Mouse (Mus musculus) liver, adult 2 months (tissue): ENCODE results near the gene Ciz1. TPM values are rescaled to one million over a fixed set of nuclear protein-coding genes. Genes with fewer than 3 reads are reported as not detected.
A peak's percentile ranks its signal among the peaks of the same experiment; 100 is the strongest.

Experiments used
- DNase-seq: peaks from one replicate; pipeline ENCODE4 v3.0.0-alpha.2; 2011; ENCODE audit warnings: low read depth, low spot score; ENCODE audit errors: extremely low read depth
- H3K27ac ChIP-seq: fragments of 200-500 bp; replicated peaks from 2 replicates; pipeline ENCODE4 v1.5.1; 2012; ENCODE audit warnings: low read depth, mild to moderate bottlenecking, control low read depth, inconsistent platforms, low read length; ENCODE audit not compliant: insufficient read depth
- H3K27me3 ChIP-seq: fragments of 200-500 bp; 2 replicates; pipeline ENCODE4 v1.6.1; 2012; ENCODE audit warnings: mild to moderate bottlenecking, moderate library complexity, low read length, inconsistent platforms; ENCODE audit not compliant: control insufficient read depth, insufficient read depth
- H3K36me3 ChIP-seq: fragments of 200-500 bp; 2 replicates; pipeline ENCODE4 v1.6.1; 2012; ENCODE audit warnings: low read length, inconsistent platforms; ENCODE audit not compliant: control insufficient read depth, insufficient read depth
- H3K4me1 ChIP-seq: fragments of 200-500 bp; 2 replicates; pipeline ENCODE4 v1.6.1; 2011; ENCODE audit warnings: low read length; ENCODE audit not compliant: control insufficient read depth, insufficient read depth
- H3K4me3 ChIP-seq: fragments of 200-500 bp; 2 replicates; pipeline ENCODE4 v1.5.1; 2011; ENCODE audit warnings: low read depth, mild to moderate bottlenecking, control low read depth, low read length, moderate library complexity; ENCODE audit not compliant: insufficient read depth
- H3K79me2 ChIP-seq: fragments of 200-500 bp; 2 replicates; pipeline ENCODE4 v1.6.1; 2012; ENCODE audit warnings: inconsistent platforms, mild to moderate bottlenecking, low read length, moderate library complexity; ENCODE audit not compliant: control insufficient read depth, insufficient read depth
- H3K9ac ChIP-seq: fragments of 200-500 bp; 2 replicates; pipeline ENCODE4 v1.6.1; 2012; ENCODE audit warnings: low read depth, mild to moderate bottlenecking, control low read depth, inconsistent platforms, low read length
- CTCF ChIP-seq: fragments of 200-500 bp; IDR thresholded peaks from 2 replicates; pipeline ENCODE4 v1.5.1; 2011; ENCODE audit warnings: low read depth, low read length, control low read depth
- POLR2A ChIP-seq: fragments of 200-500 bp; IDR thresholded peaks from 2 replicates; pipeline ENCODE4 v1.6.1; 2011; ENCODE audit warnings: low read length, control low read depth; ENCODE audit not compliant: insufficient read depth; ENCODE audit errors: extremely low read depth
- WGBS: fragments of 180-500 bp; shearing (Covaris S2); methylation state at CpG from one replicate; pipeline ENCODE4 v1.1.7; 2018; 5-methylcytosine and 5-hydroxymethylcytosine counted together
- polyA plus RNA-seq: library from polyadenylated mRNA; depleted of rRNA; stranded (reverse); fragments of >200 nt; gene quantifications from 2 replicates; pipeline ENCODE4 v1.2.3, GENCODE M21; 2012
- total RNA-seq: library from RNA; depleted of rRNA; stranded (reverse); fragments of >200 nt; gene quantifications from 2 replicates; pipeline ENCODE4 v1.2.3, GENCODE M21; 2014

The Ciz1 gene
- total and polyA plus RNA-seq, 2 experiments: 9.5 to 71.7 TPM

DNA sequence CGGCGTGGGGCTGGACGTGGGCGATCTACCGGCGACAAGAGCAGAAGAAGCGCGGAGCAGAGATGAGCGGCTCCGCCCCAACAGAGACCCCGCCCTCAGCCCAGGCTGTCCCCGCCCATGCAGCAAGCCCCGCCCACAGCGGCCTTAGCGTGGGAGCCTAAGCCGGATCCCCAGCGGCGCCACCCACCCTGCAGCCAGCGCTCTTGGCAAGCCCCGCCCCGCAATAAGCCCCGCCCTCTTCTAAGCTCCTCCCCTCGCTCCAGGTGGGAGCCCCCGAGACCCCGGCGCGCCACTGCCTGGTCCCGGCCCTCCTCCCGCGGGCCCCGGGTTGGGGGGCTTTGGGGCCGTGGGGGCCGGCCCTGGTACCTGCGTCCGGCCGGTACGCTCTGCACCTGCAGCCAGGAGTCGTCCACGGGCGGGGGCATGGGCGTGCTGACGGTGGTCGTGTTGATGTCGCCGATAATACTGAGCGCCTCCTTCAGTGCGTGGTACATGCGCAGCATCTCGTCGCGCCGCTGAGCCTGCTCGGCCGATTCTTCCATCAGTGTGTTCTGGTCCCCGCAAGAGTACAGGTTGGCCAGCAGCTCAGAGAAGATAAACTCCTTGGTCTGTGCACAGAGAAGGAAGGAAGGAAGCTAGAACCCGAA, 39.7 kb upstream of the Ciz1 start:
- TF ChIP-seq POLR2A: no peak
- no peak for TF ChIP-seq CTCF
- Histone ChIP-seq H3K36me3 (no peaks in the 10 kb centered on the region), H3K9ac (peak overlapping the region; percentile 35; the same call in 1 of the 2 replicates), H3K27ac (no peak overlapping the region), H3K4me3 (peak overlapping the region; percentile 22; the same call in 1 of the 2 replicates), H3K79me2 (no peaks in the 10 kb centered on the region), H3K4me1 (peaks cover 6% of the 10 kb centered on the region), H3K27me3 (no peaks in the 10 kb centered on the region)
- DNase-seq: peak; percentile 26
- whole genome bisulfite sequencing: 6% methylated on average over 56 of the region's 56 CpGs

DNA sequence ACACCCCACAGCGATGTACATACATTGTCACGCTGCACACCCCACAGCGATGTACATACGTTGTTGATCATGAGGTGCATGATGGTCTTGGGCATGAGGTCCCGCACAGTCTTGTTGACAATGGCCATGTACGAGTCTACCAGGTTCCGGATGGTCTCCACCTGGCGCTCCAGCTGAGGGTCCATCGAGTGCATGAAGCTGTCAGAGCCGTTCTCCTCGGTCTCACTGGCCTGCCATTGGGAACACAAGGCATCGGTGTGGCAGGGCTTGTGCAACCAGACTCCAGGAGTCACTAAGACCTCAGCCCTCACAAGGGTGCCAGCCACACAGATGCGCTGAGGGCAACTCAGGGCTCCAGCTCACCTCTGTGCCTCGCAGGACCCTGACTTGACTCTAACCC, 37.3 kb upstream of the Ciz1 start:
- H3K79me2 ChIP-seq: no peaks in the 10 kb centered on the region
- no peaks in the 10 kb centered on the region for H3K27me3 ChIP-seq
- DNase-seq: no peak
- no peak overlapping the region for H3K9ac ChIP-seq
- H3K4me3 ChIP-seq: no peak overlapping the region
- H3K27ac ChIP-seq: no peak overlapping the region
- H3K4me1 ChIP-seq: peaks cover 6% of the 10 kb centered on the region
- H3K36me3 ChIP-seq: no peaks in the 10 kb centered on the region
- WGBS: 91% methylated on average over 14 of the region's 14 CpGs
- no peak for TF ChIP-seq CTCF
- TF ChIP-seq POLR2A: no peak

- Histone ChIP-seq H3K27ac (no peak overlapping the region), H3K9ac (no peak overlapping the region), H3K4me3 (no peak overlapping the region), H3K27me3 (no peaks in the 10 kb centered on the region), H3K36me3 (no peaks in the 10 kb centered on the region), H3K79me2 (no peaks in the 10 kb centered on the region), H3K4me1 (peaks cover 6% of the 10 kb centered on the region)
- 51% methylated on average over 8 of the region's 8 CpGs for WGBS
- TF ChIP-seq POLR2A: no peak
- no peak for TF ChIP-seq CTCF
- DNase-seq: no peak
These were observed 36.4 kb upstream of the Ciz1 start for GRCm38 (mm10) chr2:32315751-32316150.

GRCm38 (mm10) chr2:32316887-32317656, 35.1 kb upstream of the Ciz1 start:
- Histone ChIP-seq H3K4me3 (no peak overlapping the region), H3K79me2 (no peaks in the 10 kb centered on the region), H3K27ac (no peak overlapping the region), H3K36me3 (no peaks in the 10 kb centered on the region), H3K27me3 (no peaks in the 10 kb centered on the region), H3K9ac (no peak overlapping the region), H3K4me1 (no peaks in the 10 kb centered on the region)
- no peak for DNase-seq
- TF ChIP-seq CTCF (no peak), POLR2A (no peak)
- 83% methylated on average over 20 of the region's 20 CpGs for WGBS

GRCm38 (mm10) chr2:32317791-32318417, 34.2 kb upstream of the Ciz1 start:
- Histone ChIP-seq H3K27ac (no peak overlapping the region), H3K4me3 (peak overlapping the region; percentile 48; the same call in 1 of the 2 replicates)
- WGBS: 35% methylated on average over 19 of the region's 19 CpGs

More at GRCm38 (mm10) chr2:32317791-32318417, 34.2 kb upstream of the Ciz1 start:
- Histone ChIP-seq H3K9ac (no peak overlapping the region), H3K27me3 (no peaks in the 10 kb centered on the region), H3K36me3 (no peaks in the 10 kb centered on the region), H3K79me2 (no peaks in the 10 kb centered on the region), H3K4me1 (no peaks in the 10 kb centered on the region)
- TF ChIP-seq CTCF: no peak
- no peak for TF ChIP-seq POLR2A
- DNase-seq: no peak
